Mouse (Mus musculus) small intestine, adult 2 months (tissue): ENCODE data around the gene Slc6a18. TPM values are rescaled to one million over a fixed set of nuclear protein-coding genes. Genes with fewer than 3 reads are reported as not detected.

ENCODE experiments used
- H3K27ac ChIP-seq: fragments of 200-500 bp; 2 replicates; pipeline ENCODE4 v1.5.1; 2012; ENCODE audit warnings: low read depth, low read length, control low read depth, inconsistent platforms; ENCODE audit not compliant: insufficient read depth
- H3K27me3 ChIP-seq: fragments of 200-500 bp; 2 replicates; pipeline ENCODE4 v1.6.1; 2012; ENCODE audit warnings: mild to moderate bottlenecking, moderate library complexity, low read length, inconsistent platforms; ENCODE audit not compliant: control insufficient read depth, insufficient read depth
- H3K36me3 ChIP-seq: fragments of 200-500 bp; 2 replicates; pipeline ENCODE4 v1.6.1; 2012; ENCODE audit warnings: mild to moderate bottlenecking, low read length, control low read depth, inconsistent platforms; ENCODE audit not compliant: control insufficient read depth, insufficient read depth
- H3K4me1 ChIP-seq: fragments of 200-500 bp; 2 replicates; pipeline ENCODE4 v1.6.1; 2012; ENCODE audit warnings: low read length, inconsistent platforms, mixed read lengths; ENCODE audit not compliant: control insufficient read depth, insufficient read depth, insufficient read length
- H3K4me3 ChIP-seq: fragments of 200-500 bp; 2 replicates; pipeline ENCODE4 v1.5.1; 2012; ENCODE audit warnings: low read depth, mild to moderate bottlenecking, control low read depth, inconsistent platforms, low read length, moderate library complexity
- CTCF ChIP-seq: fragments of 200-500 bp; IDR thresholded peaks from 2 replicates; pipeline ENCODE4 v1.5.1; 2012; ENCODE audit warnings: low read depth, mild to moderate bottlenecking, control low read depth, inconsistent platforms, low read length, moderate library complexity, mixed read lengths; ENCODE audit not compliant: insufficient replicate concordance, insufficient read length; ENCODE audit errors: extremely low read depth
- POLR2A ChIP-seq: fragments of 200-500 bp; IDR thresholded peaks from 2 replicates; pipeline ENCODE4 v1.6.1; 2012; ENCODE audit warnings: low read depth, mild to moderate bottlenecking, control low read depth, inconsistent platforms, low read length, moderate library complexity
- WGBS: fragments of 180-500 bp; shearing (Covaris S2); methylation state at CpG from one replicate; pipeline ENCODE4 v1.1.7; 2018; 5-methylcytosine and 5-hydroxymethylcytosine counted together
- polyA plus RNA-seq: library from polyadenylated mRNA; depleted of rRNA; stranded (reverse); fragments of >200 nt; gene quantifications from 2 replicates; pipeline ENCODE4 v1.2.3, GENCODE M21; 2012

Gene Slc6a18
- polyA plus RNA-seq, 1 experiment: 0.81 TPM

DNA sequence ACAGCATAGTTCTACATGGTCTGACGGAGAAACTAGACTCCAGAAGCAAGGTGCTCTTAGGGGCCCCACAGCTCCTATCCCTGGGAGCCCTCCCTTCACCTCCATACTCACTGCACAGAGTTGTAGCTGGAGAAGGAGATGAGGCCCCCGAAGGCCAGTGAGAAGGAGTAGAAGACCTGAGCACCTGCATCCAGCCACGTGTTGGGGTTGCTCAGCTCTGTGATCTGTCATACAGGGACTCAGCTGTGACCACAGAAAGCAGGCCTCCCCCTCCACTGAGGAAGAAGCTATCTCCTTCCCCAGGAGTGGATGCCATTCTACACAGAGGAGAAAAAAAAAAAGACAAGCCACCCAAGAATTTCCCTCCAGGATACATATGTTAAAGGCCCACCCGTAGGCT, 11.1 kb upstream of the Slc6a18 start:
- TF ChIP-seq CTCF: no peak
- TF ChIP-seq POLR2A: no peak
- WGBS: 73% methylated on average over 4 of the region's 4 CpGs
- H3K27me3 ChIP-seq: no peaks in the 10 kb centered on the region
- no peak overlapping the region for H3K27ac ChIP-seq
- no peak overlapping the region for H3K4me3 ChIP-seq
- H3K4me1 ChIP-seq: peaks cover 11% of the 10 kb centered on the region; the same call in 1 of the 2 replicates
- H3K36me3 ChIP-seq: peaks cover 85% of the 10 kb centered on the region

DNA sequence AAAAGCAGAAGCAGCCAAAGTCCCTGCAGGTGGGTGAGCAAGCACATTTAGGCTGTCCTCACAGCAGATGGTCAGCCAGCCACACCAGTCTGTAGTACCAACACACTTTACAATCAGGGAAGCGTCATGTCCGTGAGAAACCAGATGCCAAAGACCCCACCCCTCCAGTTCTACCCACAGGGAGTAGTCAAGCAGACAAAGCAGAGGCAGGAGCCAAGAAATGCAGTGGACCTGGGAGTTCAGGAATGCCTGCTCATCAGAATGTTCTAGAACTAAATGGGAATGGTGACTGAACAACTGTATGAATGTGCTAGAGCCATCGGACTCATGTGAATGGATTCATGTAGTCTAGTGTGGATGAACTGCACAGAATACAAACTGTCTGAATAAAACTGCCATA, 9.8 kb upstream of the Slc6a18 start:
- Histone ChIP-seq H3K27me3 (no peaks in the 10 kb centered on the region), H3K27ac (no peak overlapping the region), H3K4me1 (peaks cover 3% of the 10 kb centered on the region; the same call in 1 of the 2 replicates), H3K4me3 (no peak overlapping the region), H3K36me3 (peaks cover 87% of the 10 kb centered on the region)
- WGBS: 69% methylated on average over 3 of the region's 3 CpGs
- TF ChIP-seq POLR2A (no peak), CTCF (no peak)

DNA sequence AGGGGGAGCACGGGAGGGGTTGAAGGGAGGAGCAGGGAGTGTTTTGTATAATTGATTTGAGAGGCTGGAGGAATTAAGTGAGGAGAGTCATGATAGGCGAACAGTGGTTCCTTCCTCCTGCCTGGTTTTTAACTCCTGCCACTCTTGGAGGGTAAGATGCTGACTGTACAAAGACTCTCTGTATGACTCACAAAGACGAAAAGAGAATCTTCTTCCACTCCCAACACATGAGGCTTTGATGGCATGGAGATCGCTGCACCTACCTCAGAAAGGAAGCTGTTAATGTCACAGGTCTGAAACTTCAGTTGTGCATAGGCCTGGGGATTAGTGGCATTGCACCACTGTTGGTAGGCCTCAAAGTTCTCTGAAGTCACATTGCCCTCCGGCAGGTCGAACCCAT, 7.7 kb upstream of the Slc6a18 start:
- Histone ChIP-seq H3K4me3 (no peak overlapping the region), H3K36me3 (peaks cover 86% of the 10 kb centered on the region), H3K27ac (no peak overlapping the region), H3K4me1 (peaks cover 3% of the 10 kb centered on the region; the same call in 1 of the 2 replicates), H3K27me3 (no peaks in the 10 kb centered on the region)
- 72% methylated on average over 6 of the region's 6 CpGs for WGBS
- TF ChIP-seq POLR2A (no peak), CTCF (no peak)

DNA sequence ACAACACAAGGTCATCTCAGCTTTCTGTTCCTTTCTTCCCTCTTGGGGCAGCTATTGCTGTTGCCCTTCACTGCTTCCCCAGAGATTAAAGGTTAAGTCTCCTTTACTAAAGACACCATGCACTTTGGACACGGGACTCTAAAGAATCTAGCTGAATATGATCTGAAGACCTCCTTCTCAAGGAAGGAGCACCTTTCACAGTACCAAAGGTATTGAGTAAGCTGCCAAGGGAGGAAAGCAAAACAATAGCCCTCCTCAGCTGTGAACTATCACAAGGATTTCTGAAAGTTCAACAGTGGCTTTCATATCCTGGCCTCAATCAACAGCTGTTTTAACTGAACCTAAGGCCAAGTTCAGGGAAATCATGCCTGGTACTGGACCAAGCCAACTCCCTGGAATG, 6.6 kb upstream of the Slc6a18 start:
- no peaks in the 10 kb centered on the region for H3K27me3 ChIP-seq
- peaks cover 77% of the 10 kb centered on the region for H3K36me3 ChIP-seq
- peaks cover 6% of the 10 kb centered on the region; the same call in 1 of the 2 replicates for H3K4me1 ChIP-seq
- TF ChIP-seq POLR2A: no peak
- no peak for TF ChIP-seq CTCF
- no peak overlapping the region for H3K27ac ChIP-seq
- no peak overlapping the region for H3K4me3 ChIP-seq
- WGBS: 63% methylated on average over 1 of the region's 1 CpGs

DNA sequence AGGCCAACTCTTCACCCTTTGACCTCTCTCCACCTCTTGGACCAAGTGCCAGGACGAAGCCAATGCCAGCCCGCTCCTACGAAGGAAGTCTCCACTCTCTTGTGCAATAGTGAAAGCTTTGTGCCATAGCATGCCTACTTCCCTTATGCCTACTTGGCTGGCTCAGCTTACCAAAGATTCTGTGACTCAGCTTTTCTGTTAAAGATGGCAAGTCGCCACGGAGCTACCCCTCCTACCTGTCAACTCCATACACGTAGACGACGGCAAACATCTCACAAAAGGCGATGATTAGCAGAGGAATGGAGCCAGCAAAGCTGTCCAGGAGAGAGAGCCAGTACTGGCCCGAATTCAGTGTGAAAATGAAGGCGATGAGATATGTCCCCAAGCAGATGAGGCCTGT, 5.9 kb upstream of the Slc6a18 start:
- peaks cover 70% of the 10 kb centered on the region for H3K36me3 ChIP-seq
- no peak for TF ChIP-seq POLR2A
- TF ChIP-seq CTCF: no peak
- H3K27me3 ChIP-seq: no peaks in the 10 kb centered on the region
- H3K27ac ChIP-seq: no peak overlapping the region
- H3K4me3 ChIP-seq: no peak overlapping the region
- peaks cover 6% of the 10 kb centered on the region; the same call in 1 of the 2 replicates for H3K4me1 ChIP-seq
- 79% methylated on average over 11 of the region's 11 CpGs for WGBS

DNA sequence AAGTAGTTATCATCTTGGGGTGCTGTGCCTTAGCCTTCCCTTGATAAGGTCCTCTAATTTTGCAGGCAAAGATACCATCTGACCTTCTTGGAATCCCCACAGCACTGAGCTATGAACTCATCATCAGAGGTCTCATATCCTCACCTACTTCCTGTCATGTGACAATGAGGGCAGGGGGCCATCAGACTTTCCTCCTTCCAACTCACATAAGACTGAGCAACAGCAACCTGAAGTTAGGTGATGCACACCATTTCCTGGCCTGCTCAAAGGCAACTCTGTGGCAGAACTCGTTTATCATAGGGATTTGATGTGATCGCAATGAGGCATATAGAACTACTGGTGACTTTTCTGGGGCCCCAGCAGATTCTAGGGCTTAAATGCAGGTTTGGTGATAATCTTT, 4.4 kb upstream of the Slc6a18 start:
- no peak for TF ChIP-seq CTCF
- TF ChIP-seq POLR2A: no peak
- Histone ChIP-seq H3K36me3 (peaks cover 56% of the 10 kb centered on the region), H3K4me1 (peaks cover 6% of the 10 kb centered on the region; the same call in 1 of the 2 replicates), H3K27ac (no peak overlapping the region), H3K27me3 (no peaks in the 10 kb centered on the region), H3K4me3 (no peak overlapping the region)
- WGBS: 86% methylated on average over 2 of the region's 2 CpGs

DNA sequence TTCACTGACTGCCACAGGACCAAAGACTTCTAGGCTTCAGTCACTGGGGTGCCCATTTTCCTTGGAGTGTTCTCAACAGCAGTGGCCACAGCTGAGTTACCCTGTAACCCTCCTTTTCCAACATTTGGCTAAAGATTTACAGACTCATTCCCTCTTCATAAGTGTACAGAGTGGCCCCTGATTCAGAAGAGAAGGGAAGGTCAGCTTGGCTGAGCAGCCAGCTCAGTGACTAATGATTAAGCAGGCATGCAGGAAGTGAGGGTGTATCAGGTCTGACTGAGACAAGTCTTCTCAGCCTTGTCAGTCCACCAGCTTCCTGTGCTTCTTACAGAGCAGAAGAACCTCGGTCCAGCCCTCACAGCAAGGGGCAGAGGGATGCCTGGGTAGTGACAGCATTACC, 2.6 kb upstream of the Slc6a18 start:
- H3K4me1 ChIP-seq: peaks cover 6% of the 10 kb centered on the region; the same call in 1 of the 2 replicates
- peaks cover 41% of the 10 kb centered on the region for H3K36me3 ChIP-seq
- 14% methylated on average over 1 of the region's 1 CpGs for WGBS
- no peak for TF ChIP-seq CTCF
- TF ChIP-seq POLR2A: no peak
- H3K27me3 ChIP-seq: no peaks in the 10 kb centered on the region
- no peak overlapping the region for H3K4me3 ChIP-seq
- H3K27ac ChIP-seq: 0 out of 2 replicates have a peak overlapping the region, but pooled peaks have one; percentile 10
